In genomic region chr7:19455819-19456495, GRCm38 (mm10) we compare ENCODE assay signal across 9 mouse cellular contexts. TPM values are rescaled to one million over a fixed set of nuclear protein-coding genes. Genes with fewer than 3 reads are reported as not detected.
DNase-seq lines count a peak whose midpoint lies in the region; ATAC-seq lines count a peak whose summit lies in the region.
"Had no signal": no experiment of that assay in that cellular context is flagged by ENCODE, and none has a peak within 500 bp of the region (broad histone marks: within the 10 kb centered on the region; RNA-seq: fewer than 3 reads in every experiment).

No protein-coding gene starts in this region.

- DNase-seq in forebrain, embryonic 11.5 days (ENCODE audit: low spot score), result no peak
- DNase-seq in cerebellum, postnatal 25 days, result peak; percentile 34 to 45
- DNase-seq: lung, adult 2 months had no signal

- peaks cover 26% of the 10 kb centered on the region for H3K4me1 ChIP-seq in forebrain, embryonic 15.5 days
- no peaks in the 10 kb centered on the region; the same call in 1 of the 2 replicates for H3K4me1 ChIP-seq in forebrain, embryonic 11.5 days (replicated peaks; ENCODE audit: control insufficient read depth, insufficient read depth, low read length)
- peaks cover 72% of the 10 kb centered on the region for H3K4me1 ChIP-seq in megakaryocyte, embryonic 14.5 days
- H3K4me1 ChIP-seq in neural tube, embryonic 12.5 days, result peaks cover 26% of the 10 kb centered on the region

- no peak overlapping the region for H3K9ac ChIP-seq in forebrain, embryonic 15.5 days (replicated peaks)
- no peak overlapping the region for H3K9ac ChIP-seq in forebrain, embryonic 11.5 days (ENCODE audit: low read length)
- no peak overlapping the region for H3K9ac ChIP-seq in neural tube, embryonic 12.5 days

- no peak overlapping the region for H3K4me2 ChIP-seq in forebrain, embryonic 15.5 days (replicated peaks)
- no peak overlapping the region for H3K4me2 ChIP-seq in forebrain, embryonic 11.5 days (ENCODE audit: low read depth, low read length, severe bottlenecking)
- peak overlapping the region; percentile 96; the same call in 1 of the 2 replicates for H3K4me2 ChIP-seq in neural tube, embryonic 12.5 days (replicated peaks)

- H3K27ac ChIP-seq in forebrain, embryonic 15.5 days (replicated peaks), result no peak overlapping the region
- no peak overlapping the region for H3K27ac ChIP-seq in forebrain, embryonic 11.5 days (ENCODE audit: low read depth, low read length)
- no peak overlapping the region for H3K27ac ChIP-seq in neural tube, embryonic 12.5 days

- peak overlapping the region; percentile 81; the same call in 1 of the 2 replicates for H3K4me3 ChIP-seq in forebrain, embryonic 15.5 days
- H3K4me3 ChIP-seq in forebrain, embryonic 11.5 days (ENCODE audit: low read depth, low read length), result no peak overlapping the region
- H3K4me3 ChIP-seq in megakaryocyte, embryonic 14.5 days (replicated peaks), result peak overlapping the region; percentile 21
- no peak overlapping the region for H3K4me3 ChIP-seq in neural tube, embryonic 12.5 days

- H3K36me3 ChIP-seq in forebrain, embryonic 15.5 days, result peaks cover 14% of the 10 kb centered on the region; the same call in 1 of the 2 replicates
- H3K36me3 ChIP-seq in forebrain, embryonic 11.5 days (ENCODE audit: control insufficient read depth, insufficient read depth, low read length), result no peaks in the 10 kb centered on the region; the same call in 1 of the 2 replicates
- peaks cover 57% of the 10 kb centered on the region for H3K36me3 ChIP-seq in megakaryocyte, embryonic 14.5 days (replicated peaks; ENCODE audit: low read length)
- H3K36me3 ChIP-seq in neural tube, embryonic 12.5 days, result peaks cover 22% of the 10 kb centered on the region

- 76% methylated on average over 11 of the region's 11 CpGs for WGBS in forebrain, embryonic 15.5 days
- WGBS in forebrain, embryonic 11.5 days, result 84% methylated on average over 11 of the region's 11 CpGs
- 80% methylated on average over 11 of the region's 11 CpGs for WGBS in neural tube, embryonic 12.5 days

- no peaks in the 10 kb centered on the region for H3K9me3 ChIP-seq in forebrain, embryonic 15.5 days
- no peaks in the 10 kb centered on the region for H3K9me3 ChIP-seq in forebrain, embryonic 11.5 days (ENCODE audit: control insufficient read depth, low read length)
- H3K9me3 ChIP-seq in megakaryocyte, embryonic 14.5 days, result no peaks in the 10 kb centered on the region
- H3K9me3 ChIP-seq in neural tube, embryonic 12.5 days, result no peaks in the 10 kb centered on the region; the same call in 1 of the 2 replicates

- H3K27me3 ChIP-seq in forebrain, embryonic 15.5 days, result no peaks in the 10 kb centered on the region
- H3K27me3 ChIP-seq in forebrain, embryonic 11.5 days (ENCODE audit: control insufficient read depth, insufficient read depth, low read length), result no peaks in the 10 kb centered on the region
- no peaks in the 10 kb centered on the region for H3K27me3 ChIP-seq in megakaryocyte, embryonic 14.5 days (replicated peaks)
- H3K27me3 ChIP-seq in neural tube, embryonic 12.5 days (replicated peaks), result no peaks in the 10 kb centered on the region

- ATAC-seq in forebrain, embryonic 15.5 days (replicated peaks), result no peak
- no peak for ATAC-seq in forebrain, embryonic 11.5 days (replicated peaks; ENCODE audit: low FRiP score)
- ATAC-seq in megakaryocyte, adult 5-6 weeks (ENCODE audit: poor library complexity, severe bottlenecking), result no peak
- no peak for ATAC-seq in neural tube, embryonic 12.5 days (ENCODE audit: low FRiP score, low read depth)
- ATAC-seq in CD4-positive, CD25-positive, alpha-beta regulatory T cell, adult 4 months, result no peak

RNA-seq across cellular contexts. Expression of gene Mark4, which starts 2.7 kb away (rescaled TPM):
- polyA plus RNA-seq in forebrain, embryonic 15.5 days (2015; fragmentation: Nextera tagmentation; extraction: Ambion mirVana), result 18.3 and 18.8 TPM in 2 replicates
- polyA plus RNA-seq in forebrain, embryonic 11.5 days (2014; fragmentation: Nextera tagmentation; extraction: Ambion mirVana), result 11.0 and 13.2 TPM in 2 replicates
- polyA plus RNA-seq in megakaryocyte, embryonic 14.5 days (2012; ENCODE audit: insufficient read depth, low replicate concordance), result 102 and 169 TPM in 2 replicates
- 11.4 and 14.7 TPM in 2 replicates for total RNA-seq in megakaryocyte, adult 5-6 weeks (2015)
- 6.4 and 9.4 TPM in 2 replicates for total RNA-seq in megakaryocyte, adult 5-6 weeks (2017)
- 19.9 and 21.7 TPM in 2 replicates for polyA plus RNA-seq in neural tube, embryonic 12.5 days (2016; fragmentation: Nextera tagmentation; extraction: Ambion mirVana)
- 1 to 10 TPM in 1 of 2 experiments, under 1 TPM in 1; 0.91 to 1.3 TPM for polyA plus RNA-seq in CD4-positive, CD25-positive, alpha-beta regulatory T cell, adult 4 months (2017; shearing (Covaris generic))

RNA-seq across cellular contexts. Expression of gene Exoc3l2, which starts 7.2 kb away (rescaled TPM):
- 0.17 and 0.29 TPM in 2 replicates for polyA plus RNA-seq in forebrain, embryonic 15.5 days (2015; fragmentation: Nextera tagmentation; extraction: Ambion mirVana)
- polyA plus RNA-seq in forebrain, embryonic 11.5 days (2014; fragmentation: Nextera tagmentation; extraction: Ambion mirVana), result 1.2 and 1.4 TPM in 2 replicates
- 40.8 and 53.6 TPM in 2 replicates for polyA plus RNA-seq in megakaryocyte, embryonic 14.5 days (2012; ENCODE audit: insufficient read depth, low replicate concordance)
- 0.09 and 0.14 TPM in 2 replicates for total RNA-seq in megakaryocyte, adult 5-6 weeks (2015)
- total RNA-seq in megakaryocyte, adult 5-6 weeks (2017), result 0.28 and 0.62 TPM in 2 replicates
- 1.2 and 1.6 TPM in 2 replicates for polyA plus RNA-seq in neural tube, embryonic 12.5 days (2016; fragmentation: Nextera tagmentation; extraction: Ambion mirVana)
- polyA plus RNA-seq in CD4-positive, CD25-positive, alpha-beta regulatory T cell, adult 4 months (2017; shearing (Covaris generic)), result not detected

RNA-seq across cellular contexts. Expression of gene Ckm, which starts 51.4 kb away (rescaled TPM):
- 0.19 and 0.31 TPM in 2 replicates for polyA plus RNA-seq in forebrain, embryonic 15.5 days (2015; fragmentation: Nextera tagmentation; extraction: Ambion mirVana)
- polyA plus RNA-seq in forebrain, embryonic 11.5 days (2014; fragmentation: Nextera tagmentation; extraction: Ambion mirVana), result not detected in 2 replicates
- polyA plus RNA-seq in megakaryocyte, embryonic 14.5 days (2012; ENCODE audit: insufficient read depth, low replicate concordance), result 0.96 TPM in 1 of 2 replicates, not detected in the other
- total RNA-seq in megakaryocyte, adult 5-6 weeks (2015), result 0.14 and 0.18 TPM in 2 replicates
- 0.26 and 0.45 TPM in 2 replicates for total RNA-seq in megakaryocyte, adult 5-6 weeks (2017)
- 0.20 and 0.35 TPM in 2 replicates for polyA plus RNA-seq in neural tube, embryonic 12.5 days (2016; fragmentation: Nextera tagmentation; extraction: Ambion mirVana)
- polyA plus RNA-seq in CD4-positive, CD25-positive, alpha-beta regulatory T cell, adult 4 months (2017; shearing (Covaris generic)), result not detected
- total RNA-seq: monocyte, adult 5-6 weeks had no signal

RNA-seq across cellular contexts. Expression of gene Klc3, which starts 52.1 kb away (rescaled TPM):
- 2.2 and 2.3 TPM in 2 replicates for polyA plus RNA-seq in forebrain, embryonic 15.5 days (2015; fragmentation: Nextera tagmentation; extraction: Ambion mirVana)
- 2.0 and 2.8 TPM in 2 replicates for polyA plus RNA-seq in forebrain, embryonic 11.5 days (2014; fragmentation: Nextera tagmentation; extraction: Ambion mirVana)
- polyA plus RNA-seq in megakaryocyte, embryonic 14.5 days (2012; ENCODE audit: insufficient read depth, low replicate concordance), result 1.3 TPM in 1 of 2 replicates, not detected in the other
- total RNA-seq in megakaryocyte, adult 5-6 weeks (2015), result 0.09 TPM in 1 of 2 replicates, not detected in the other
- total RNA-seq in megakaryocyte, adult 5-6 weeks (2017), result not detected in 2 replicates
- polyA plus RNA-seq in neural tube, embryonic 12.5 days (2016; fragmentation: Nextera tagmentation; extraction: Ambion mirVana), result 3.9 and 6.4 TPM in 2 replicates
- polyA plus RNA-seq in CD4-positive, CD25-positive, alpha-beta regulatory T cell, adult 4 months (2017; shearing (Covaris generic)), result 1 to 10 TPM; 2.6 to 3.3 TPM
- total RNA-seq: monocyte, adult 5-6 weeks had no signal

RNA-seq across cellular contexts. Expression of gene Bloc1s3, which starts 52.2 kb away (rescaled TPM):
- polyA plus RNA-seq in forebrain, embryonic 15.5 days (2015; fragmentation: Nextera tagmentation; extraction: Ambion mirVana), result 4.9 and 5.4 TPM in 2 replicates
- 2.9 and 4.5 TPM in 2 replicates for polyA plus RNA-seq in forebrain, embryonic 11.5 days (2014; fragmentation: Nextera tagmentation; extraction: Ambion mirVana)
- 5.5 and 6.5 TPM in 2 replicates for polyA plus RNA-seq in megakaryocyte, embryonic 14.5 days (2012; ENCODE audit: insufficient read depth, low replicate concordance)
- total RNA-seq in megakaryocyte, adult 5-6 weeks (2015), result 3.9 and 6.2 TPM in 2 replicates
- total RNA-seq in megakaryocyte, adult 5-6 weeks (2017), result 2.7 and 4.0 TPM in 2 replicates
- polyA plus RNA-seq in neural tube, embryonic 12.5 days (2016; fragmentation: Nextera tagmentation; extraction: Ambion mirVana), result 4.6 and 5.7 TPM in 2 replicates
- under 1 TPM; 0.37 to 0.86 TPM for polyA plus RNA-seq in CD4-positive, CD25-positive, alpha-beta regulatory T cell, adult 4 months (2017; shearing (Covaris generic))

Comparison
In these comparisons a context has a peak if more than half of its experiments do, and no peak if none do; other contexts are left out.
1. H3K4me3 ChIP-seq: peak in forebrain, embryonic 15.5 days (single experiment) and megakaryocyte, embryonic 14.5 days (single experiment); none in forebrain, embryonic 11.5 days (single experiment) and neural tube, embryonic 12.5 days (single experiment).
2. RNA of gene Exoc3l2, which starts 7.2 kb away (polyA plus RNA-seq): 40.8 to 53.6 TPM in megakaryocyte, embryonic 14.5 days; 1.2 to 1.6 TPM in neural tube, embryonic 12.5 days, 1.2 to 1.4 TPM in forebrain, embryonic 11.5 days, 0.17 to 0.29 TPM in forebrain, embryonic 15.5 days and not detected in CD4-positive, CD25-positive, alpha-beta regulatory T cell, adult 4 months; every median in the first group is over 10 times any median in the second.